Mouse (Mus musculus): ENCODE results near the gene Eif2ak4. TPM values are rescaled to one million over a fixed set of nuclear protein-coding genes. Genes with fewer than 3 reads are reported as not detected.

Eif2ak4 gene
- polyA plus RNA-seq, 1 experiment, result 21.5 TPM

- no peak for TF ChIP-seq CTCF (IDR thresholded peaks at IDR 0.05; ENCODE audit: borderline replicate concordance, insufficient read depth, low read depth, low read length)
- H3K27ac ChIP-seq (ENCODE audit: insufficient read depth, low read length), result no peak overlapping the region
- no peaks in the 10 kb centered on the region for H3K4me1 ChIP-seq (ENCODE audit: control insufficient read depth, insufficient read depth, low read length)
- no peak overlapping the region for H3K4me3 ChIP-seq (replicated peaks; ENCODE audit: insufficient read depth, low read depth, low read length)
- no peaks in the 10 kb centered on the region for H3K27me3 ChIP-seq (ENCODE audit: control insufficient read depth, insufficient read depth, low read length)
- 51% methylated on average over 13 of the region's 13 CpGs for WGBS
- no peak for DNase-seq
Measured at GRCm38 (mm10) chr2:118457463-118458261, 69.2 kb downstream of the Eif2ak4 start.

- Histone ChIP-seq H3K4me1 (ENCODE audit: control insufficient read depth, insufficient read depth, low read length) (no peaks in the 10 kb centered on the region), H3K4me3 (replicated peaks; ENCODE audit: insufficient read depth, low read depth, low read length) (no peak overlapping the region), H3K27me3 (ENCODE audit: control insufficient read depth, insufficient read depth, low read length) (no peaks in the 10 kb centered on the region), H3K27ac (ENCODE audit: insufficient read depth, low read length) (no peak overlapping the region)
- TF ChIP-seq CTCF (IDR thresholded peaks at IDR 0.05; ENCODE audit: borderline replicate concordance, insufficient read depth, low read depth, low read length), result no peak
- DNase-seq, result no peak
- WGBS, result 53% methylated on average over 16 of the region's 16 CpGs
Measured at GRCm38 (mm10) chr2:118461480-118462165, 73.2 kb downstream of the Eif2ak4 start.

GRCm38 (mm10) chr2:118463480-118463879, 75.1 kb downstream of the Eif2ak4 start:
- H3K27ac ChIP-seq (ENCODE audit: insufficient read depth, low read length), result no peak overlapping the region
- no peak for DNase-seq
- 91% methylated on average over 5 of the region's 5 CpGs for WGBS

GRCm38 (mm10) chr2:118464450-118464849, 76.0 kb downstream of the Eif2ak4 start:
- no peak overlapping the region for H3K27ac ChIP-seq (ENCODE audit: insufficient read depth, low read length)
- TF ChIP-seq CTCF (IDR thresholded peaks at IDR 0.05; ENCODE audit: borderline replicate concordance, insufficient read depth, low read depth, low read length) (no peak), POLR2A (IDR thresholded peaks at IDR 0.05; ENCODE audit: borderline replicate concordance, insufficient read depth, low read length) (no peak)
- WGBS, result 27% methylated on average over 3 of the region's 3 CpGs
- no peaks in the 10 kb centered on the region for H3K27me3 ChIP-seq (ENCODE audit: control insufficient read depth, insufficient read depth, low read length)
- no peak overlapping the region for H3K4me3 ChIP-seq (replicated peaks; ENCODE audit: insufficient read depth, low read depth, low read length)
- no peak for DNase-seq
- no peaks in the 10 kb centered on the region for H3K4me1 ChIP-seq (ENCODE audit: control insufficient read depth, insufficient read depth, low read length)

More at GRCm38 (mm10) chr2:118463480-118463879, 75.1 kb downstream of the Eif2ak4 start:
- Histone ChIP-seq H3K4me3 (replicated peaks; ENCODE audit: insufficient read depth, low read depth, low read length) (no peak overlapping the region), H3K27me3 (ENCODE audit: control insufficient read depth, insufficient read depth, low read length) (no peaks in the 10 kb centered on the region), H3K4me1 (ENCODE audit: control insufficient read depth, insufficient read depth, low read length) (no peaks in the 10 kb centered on the region)
- TF ChIP-seq POLR2A (IDR thresholded peaks at IDR 0.05; ENCODE audit: borderline replicate concordance, insufficient read depth, low read length) (no peak), CTCF (IDR thresholded peaks at IDR 0.05; ENCODE audit: borderline replicate concordance, insufficient read depth, low read depth, low read length) (no peak)

- 70% methylated on average over 2 of the region's 2 CpGs for WGBS
- Histone ChIP-seq H3K27me3 (ENCODE audit: control insufficient read depth, insufficient read depth, low read length) (no peaks in the 10 kb centered on the region), H3K4me1 (ENCODE audit: control insufficient read depth, insufficient read depth, low read length) (no peaks in the 10 kb centered on the region), H3K4me3 (replicated peaks; ENCODE audit: insufficient read depth, low read depth, low read length) (no peak overlapping the region), H3K27ac (ENCODE audit: insufficient read depth, low read length) (no peak overlapping the region)
- no peak for DNase-seq
- TF ChIP-seq CTCF (IDR thresholded peaks at IDR 0.05; ENCODE audit: borderline replicate concordance, insufficient read depth, low read depth, low read length), result no peak
Measured at GRCm38 (mm10) chr2:118465894-118466293, 77.5 kb downstream of the Eif2ak4 start.

- Histone ChIP-seq H3K4me1 (ENCODE audit: control insufficient read depth, insufficient read depth, low read length) (no peaks in the 10 kb centered on the region), H3K4me3 (replicated peaks; ENCODE audit: insufficient read depth, low read depth, low read length) (no peak overlapping the region), H3K27me3 (ENCODE audit: control insufficient read depth, insufficient read depth, low read length) (no peaks in the 10 kb centered on the region), H3K27ac (ENCODE audit: insufficient read depth, low read length) (no peak overlapping the region)
- no peak for TF ChIP-seq CTCF (IDR thresholded peaks at IDR 0.05; ENCODE audit: borderline replicate concordance, insufficient read depth, low read depth, low read length)
- no peak for TF ChIP-seq POLR2A (IDR thresholded peaks at IDR 0.05; ENCODE audit: borderline replicate concordance, insufficient read depth, low read length)
- 39% methylated on average over 1 of the region's 1 CpGs for WGBS
- DNase-seq, result no peak
Measured at GRCm38 (mm10) chr2:118466601-118467000, 78.2 kb downstream of the Eif2ak4 start.

GRCm38 (mm10) chr2:118468354-118468753, 79.9 kb downstream of the Eif2ak4 start:
- no peak for TF ChIP-seq CTCF (IDR thresholded peaks at IDR 0.05; ENCODE audit: borderline replicate concordance, insufficient read depth, low read depth, low read length)
- no peak overlapping the region for H3K27ac ChIP-seq (ENCODE audit: insufficient read depth, low read length)
- no peak for DNase-seq
- H3K4me1 ChIP-seq (ENCODE audit: control insufficient read depth, insufficient read depth, low read length), result no peaks in the 10 kb centered on the region
- H3K4me3 ChIP-seq (replicated peaks; ENCODE audit: insufficient read depth, low read depth, low read length), result no peak overlapping the region
- H3K27me3 ChIP-seq (ENCODE audit: control insufficient read depth, insufficient read depth, low read length), result no peaks in the 10 kb centered on the region

Measured in cerebellum, adult 2 months (tissue).